Mouse (Mus musculus) fat pad, adult 2 months (tissue): ENCODE data around the gene Mroh3.

Experiments used
- DNase-seq: peaks from one replicate; pipeline ENCODE4 v3.0.0-alpha.2; 2011; ENCODE audit warnings: low read depth, low spot score; ENCODE audit errors: extremely low read depth

The Mroh3 gene

DNA sequence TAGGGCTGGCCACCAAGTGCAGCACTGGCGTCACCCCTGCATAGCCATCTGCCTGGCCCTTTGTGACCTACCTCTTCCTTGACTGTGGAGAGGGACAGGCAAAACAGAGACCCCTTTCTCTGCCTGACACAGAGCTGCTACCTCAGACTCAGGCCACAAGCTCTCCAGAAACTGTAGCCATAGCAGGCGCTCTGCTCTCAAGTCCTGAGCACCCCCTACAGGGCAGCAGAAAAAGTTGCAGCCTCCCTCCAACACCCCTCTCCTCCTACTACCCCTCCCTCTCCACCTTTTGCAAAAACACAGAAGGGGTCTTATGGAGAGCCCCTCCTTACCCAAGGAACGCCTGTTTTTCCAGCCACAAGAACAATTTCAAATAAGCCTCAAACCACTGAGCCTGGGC lies at the start of gene Mroh3:
TSS of gene Mroh3 (minus strand) at position 26 of the 400 bp plus-strand sequence.
- DNase-seq = no peak

DNA sequence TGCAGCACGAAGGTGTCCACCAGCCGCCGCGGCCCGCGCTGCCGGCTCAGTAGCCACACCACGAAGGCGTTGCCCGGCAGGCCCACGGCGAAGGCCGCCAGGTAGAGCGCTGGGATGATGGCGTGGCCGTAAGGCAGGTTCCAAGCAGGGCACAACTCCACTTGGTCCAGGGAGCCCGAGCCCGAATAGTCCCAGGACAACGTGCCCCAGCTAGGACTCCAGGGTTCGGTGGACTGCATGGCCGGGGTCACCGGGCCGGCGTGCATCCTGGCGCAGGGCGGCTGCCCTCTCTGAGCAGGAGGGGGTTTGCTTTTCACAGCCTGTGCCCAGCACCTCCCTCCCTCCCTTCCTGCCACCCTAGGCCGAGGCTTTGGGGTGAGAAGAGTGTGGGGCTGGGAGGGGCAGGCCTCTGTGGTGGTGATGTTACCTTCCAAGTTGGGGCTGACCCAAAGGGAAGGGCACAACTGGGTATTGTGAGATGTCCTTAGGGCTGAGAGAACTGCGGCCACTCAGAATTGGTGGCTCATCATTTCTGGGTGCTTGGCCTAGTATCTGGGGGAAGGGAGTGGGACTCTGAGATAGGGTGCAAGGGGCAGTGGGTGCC lies 48.1 kb upstream of the Mroh3 start, which contains the start of gene Gpr25:
TSS of gene Gpr25 (minus strand) at position 239 of the 604 bp plus-strand sequence.
- DNase-seq = no peak

DNA sequence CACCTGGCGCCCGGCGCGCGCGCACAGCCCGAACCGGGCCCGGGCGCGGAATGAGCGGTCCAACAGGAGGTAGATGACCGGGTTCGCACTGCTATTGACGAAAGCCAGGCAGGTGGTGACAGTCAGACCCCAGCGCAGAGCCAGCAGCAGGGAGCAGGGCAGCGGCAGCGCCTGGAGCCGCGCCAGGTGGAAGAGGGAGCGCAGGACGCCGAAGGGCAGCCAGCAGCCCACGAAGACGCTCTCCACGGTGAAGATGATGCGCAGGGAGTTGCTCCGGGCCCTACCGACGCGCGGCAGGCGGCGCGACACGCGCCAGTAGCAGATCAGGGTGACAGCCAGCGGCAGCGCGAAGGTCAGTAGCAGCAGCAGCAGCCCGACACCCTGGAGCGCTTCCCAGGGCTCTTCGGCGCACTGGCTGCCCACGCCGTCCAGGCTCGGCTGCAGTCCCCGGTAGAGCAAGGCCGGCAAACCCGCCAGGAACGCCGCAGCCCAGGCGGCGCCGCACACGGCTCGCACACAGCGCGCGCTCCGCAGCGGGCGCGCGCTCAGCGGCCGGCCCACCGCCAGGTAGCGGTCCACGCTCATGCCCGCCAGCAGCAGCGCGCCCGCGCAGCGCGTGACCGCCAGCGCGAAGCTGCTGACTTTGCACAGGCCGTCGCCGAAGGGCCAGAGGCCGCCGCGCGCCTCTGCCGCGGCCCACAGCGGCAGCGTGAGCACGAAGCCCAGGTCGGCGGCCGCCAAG lies 47.4 kb upstream of the Mroh3 start:
- DNase-seq = no peak

DNA sequence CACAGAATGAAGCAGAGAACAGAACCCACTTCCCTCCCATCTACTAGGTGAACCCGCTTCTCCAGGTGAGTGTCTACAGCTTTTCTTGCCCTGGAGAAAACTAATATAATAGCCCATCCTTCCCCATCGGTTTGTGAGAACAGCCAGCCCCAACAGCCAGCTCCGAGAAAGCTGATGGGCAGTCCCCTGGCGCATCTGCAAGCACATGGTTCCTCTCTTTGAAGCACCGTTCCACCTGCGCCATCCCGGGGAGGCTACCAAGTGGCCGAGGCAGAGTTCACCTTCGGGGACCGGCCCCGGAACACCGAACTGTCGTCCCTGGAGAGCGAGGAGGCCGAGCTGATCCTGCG lies 46.9 kb upstream of the Mroh3 start:
- no peak for DNase-seq

DNA sequence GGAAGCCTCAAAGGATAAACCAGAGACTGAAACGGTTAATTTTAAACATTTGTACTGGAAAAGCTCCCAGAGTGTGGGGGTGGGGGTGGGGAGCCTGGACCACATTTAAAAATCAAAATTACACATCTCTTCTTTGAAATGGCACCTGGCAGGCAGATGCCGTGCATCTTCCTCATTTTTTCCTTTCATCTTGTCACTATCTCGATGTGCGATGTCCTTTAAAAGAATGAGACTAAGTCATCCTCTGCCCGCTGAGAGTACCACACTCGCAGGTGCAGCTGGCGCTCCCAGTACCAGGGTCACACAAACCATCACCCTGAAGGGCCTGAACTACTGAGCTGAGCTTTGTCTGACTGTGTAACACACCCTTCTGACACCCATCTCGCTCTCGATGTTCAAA lies 45.9 kb upstream of the Mroh3 start:
- no peak for DNase-seq

DNA sequence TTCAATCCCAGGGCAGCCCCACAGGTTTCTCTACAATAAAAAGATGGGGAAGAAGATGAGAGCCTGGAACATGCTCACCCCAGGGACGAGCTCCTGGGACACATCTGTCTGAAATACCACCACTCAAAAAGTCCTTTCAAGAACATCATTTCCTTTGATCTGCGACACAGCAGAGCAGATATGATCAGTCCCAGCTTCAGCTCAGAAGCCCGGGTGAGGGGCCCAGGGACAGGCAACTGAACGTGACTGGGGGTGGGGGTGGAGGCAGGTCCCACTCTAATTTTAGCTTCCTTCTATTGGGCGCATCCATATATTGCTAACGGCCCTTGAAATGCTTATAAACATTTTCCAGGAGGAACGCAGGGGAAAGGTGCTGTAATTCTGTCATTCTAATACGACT lies 43.0 kb upstream of the Mroh3 start:
- DNase-seq = no peak

DNA sequence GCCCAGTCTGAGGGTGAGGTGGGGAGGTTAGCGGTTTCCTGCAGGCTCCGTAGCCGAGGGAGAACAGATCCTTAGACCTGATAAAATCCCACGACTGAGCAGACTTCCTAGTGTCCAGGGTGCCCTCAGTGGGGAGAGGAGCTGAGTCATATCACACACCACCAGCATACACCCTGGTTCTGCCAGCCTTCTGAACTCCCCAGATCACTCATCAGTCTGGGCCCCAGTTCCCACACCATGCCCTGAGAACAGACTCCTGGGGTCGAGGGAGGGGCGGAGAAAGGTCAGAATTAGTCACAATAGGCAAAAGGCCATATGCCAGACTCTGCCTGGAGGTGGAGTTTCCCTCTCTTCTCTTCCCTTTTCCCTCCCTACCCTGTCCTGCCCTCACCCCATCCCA lies 42.5 kb upstream of the Mroh3 start:
- DNase-seq = no peak

DNA sequence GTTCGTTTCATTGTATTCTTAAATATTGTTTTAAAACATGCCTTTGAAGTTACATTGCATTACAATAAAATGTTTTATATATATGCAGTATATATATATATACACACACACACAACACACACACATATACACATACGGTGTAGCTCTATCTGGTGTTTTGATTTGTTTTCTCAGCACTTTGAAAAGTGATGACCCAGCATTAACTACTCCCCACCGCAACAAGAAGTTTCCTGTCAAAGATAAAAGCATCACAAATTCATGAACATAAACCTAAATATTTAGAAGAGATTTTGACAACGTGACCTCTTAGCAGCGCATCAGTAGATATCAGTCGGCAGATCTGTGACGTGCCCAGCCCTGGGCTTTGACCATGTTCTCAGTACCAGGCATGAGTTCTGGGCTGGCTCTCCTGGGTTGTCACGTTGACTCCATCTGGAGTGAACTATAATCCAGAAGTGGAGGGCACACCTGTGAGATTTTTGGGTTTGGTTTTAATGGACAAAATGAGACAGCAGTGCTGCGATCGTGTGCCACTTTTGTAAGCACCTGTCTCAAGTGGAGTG lies 42.0 kb upstream of the Mroh3 start:
- DNase-seq = no peak

DNA sequence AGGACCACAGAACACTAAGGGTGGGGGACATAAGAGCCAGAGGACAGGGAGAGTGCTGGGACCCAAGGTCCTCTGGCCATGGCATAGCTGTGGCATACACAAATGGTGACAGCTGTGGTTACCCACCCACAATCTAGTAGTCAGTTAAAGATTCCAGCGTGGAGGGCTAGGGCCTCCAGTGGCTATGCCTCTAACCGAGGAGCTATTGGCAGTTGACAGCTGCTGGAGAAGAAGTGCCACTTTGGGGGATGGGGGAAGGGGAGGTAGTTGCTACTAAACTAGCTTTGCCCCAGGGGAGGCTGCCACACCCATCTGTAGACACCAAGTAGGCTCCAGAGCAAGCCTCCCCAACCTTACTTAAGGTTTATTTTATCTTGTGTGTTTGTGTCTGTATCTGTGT lies 40.8 kb upstream of the Mroh3 start:
- DNase-seq = no peak

DNA sequence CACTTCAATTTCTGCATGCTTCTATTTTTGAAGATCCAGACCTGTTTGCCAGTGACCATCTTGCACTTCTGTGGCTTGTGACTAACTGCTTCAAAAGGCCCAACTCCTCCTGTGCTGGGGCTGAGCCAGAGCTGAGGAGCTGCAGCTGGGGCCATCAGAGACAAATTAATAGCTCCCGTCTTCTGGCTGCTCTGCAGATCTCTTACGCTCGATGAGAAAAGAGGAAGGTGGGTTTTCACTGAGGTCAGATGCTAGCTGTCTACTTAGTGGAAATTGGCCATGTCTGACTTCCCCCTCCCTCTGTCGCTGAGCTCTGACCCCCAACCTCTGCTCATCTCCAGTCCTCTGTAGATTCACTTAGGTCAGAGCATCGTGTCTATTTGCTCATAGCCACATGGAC lies 37.0 kb upstream of the Mroh3 start:
- DNase-seq = no peak

DNA sequence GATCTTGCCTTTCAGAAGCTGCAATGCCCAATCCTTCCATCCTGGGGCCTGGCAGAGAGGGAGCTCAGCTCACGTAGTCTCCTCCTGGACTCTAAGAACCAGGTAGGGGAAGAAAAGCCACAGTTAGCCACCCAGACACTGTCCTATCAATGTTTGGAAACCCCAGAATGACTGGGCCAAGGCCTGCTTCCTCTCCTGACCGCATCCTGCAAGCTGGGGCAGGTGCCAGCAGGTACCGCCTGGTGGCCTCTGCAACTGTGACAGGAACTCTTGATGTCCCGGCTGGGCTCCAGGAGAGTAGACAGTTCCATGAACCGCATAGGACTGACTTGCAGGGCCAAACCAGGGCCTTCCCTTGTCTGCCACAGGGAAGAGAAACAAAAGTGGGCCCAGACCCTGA lies 34.8 kb upstream of the Mroh3 start:
- DNase-seq = no peak

DNA sequence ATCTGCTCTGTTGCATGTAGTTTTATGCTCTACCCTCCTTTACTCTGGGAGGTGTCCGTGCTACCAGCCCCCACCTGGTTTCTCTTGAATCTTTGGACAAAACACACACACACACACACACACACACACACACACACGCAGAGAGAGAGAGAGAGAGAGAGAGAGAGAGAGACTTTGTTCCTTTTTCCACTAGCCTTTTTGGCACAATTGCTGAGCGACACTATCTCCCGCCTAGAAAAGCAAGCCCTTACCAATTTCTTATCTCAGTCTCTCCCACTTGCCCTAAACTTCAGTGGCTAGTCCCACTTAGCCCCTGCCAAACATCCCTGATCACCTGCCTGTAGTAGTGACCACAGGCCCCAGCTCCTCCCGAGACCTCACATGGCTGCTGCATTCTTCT lies 31.8 kb upstream of the Mroh3 start:
- no peak for DNase-seq

DNA sequence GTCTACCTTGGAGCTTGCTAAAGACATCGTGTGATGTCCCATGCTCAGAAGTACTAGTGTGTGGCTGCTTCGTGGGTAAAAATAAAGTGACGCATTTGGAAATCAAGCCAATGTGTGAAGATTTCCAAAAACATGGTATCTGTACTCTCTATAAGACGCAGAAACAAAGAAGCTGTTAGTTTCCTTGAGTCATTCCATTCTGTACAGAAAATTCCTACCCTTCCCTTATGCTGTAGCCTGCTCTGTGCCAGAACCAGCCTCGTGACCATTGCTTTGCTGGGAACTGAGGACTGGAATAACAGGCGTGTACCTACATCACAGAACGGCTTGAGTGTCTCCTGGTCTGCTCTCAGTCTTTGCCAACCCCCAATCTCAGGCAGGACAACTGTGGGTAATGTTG lies 29.2 kb upstream of the Mroh3 start:
- DNase-seq = no peak

DNA sequence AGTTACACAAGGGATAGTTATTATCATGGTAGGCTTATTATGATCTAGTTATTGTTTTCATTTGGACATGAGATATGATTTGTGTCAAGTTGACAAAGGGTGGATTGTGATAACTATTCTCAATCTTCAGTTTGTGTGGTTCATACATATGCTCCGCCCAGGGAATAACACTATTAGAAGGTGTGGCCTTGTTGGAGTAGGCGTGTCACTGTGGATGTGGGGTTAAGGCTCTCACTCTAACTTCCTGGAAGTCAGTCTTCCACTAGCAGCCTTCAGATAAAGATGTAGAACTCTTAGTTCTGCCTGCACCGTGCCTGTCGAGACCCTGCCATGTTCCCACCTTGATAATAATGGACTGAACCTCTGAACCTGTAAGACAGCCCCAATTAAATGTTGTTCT lies 25.9 kb upstream of the Mroh3 start:
- no peak for DNase-seq

DNA sequence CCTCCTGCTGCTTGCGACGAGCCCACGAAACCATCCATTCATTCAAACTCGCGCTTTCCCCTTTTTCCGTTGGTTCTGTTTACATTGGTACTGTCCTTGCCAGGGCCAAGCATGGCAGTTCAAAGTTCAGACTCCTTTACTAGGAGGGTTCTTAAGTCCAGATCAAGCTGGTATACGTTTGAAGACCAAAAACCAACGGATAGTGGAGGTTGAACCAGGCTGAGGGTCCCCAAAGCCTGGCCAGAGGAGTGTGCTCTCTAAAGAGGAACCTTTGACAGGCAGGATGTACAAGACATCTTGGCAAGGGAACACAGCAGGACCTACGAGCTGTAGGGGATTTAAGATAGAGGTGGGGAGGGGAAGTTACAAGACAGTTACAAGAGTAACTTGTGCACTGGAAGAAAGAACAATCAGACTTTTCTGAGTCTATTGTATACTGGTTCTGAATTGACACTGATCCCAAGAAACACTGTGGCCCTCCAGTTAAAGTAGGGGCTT lies 22.0 kb upstream of the Mroh3 start:
- DNase-seq = no peak

DNA sequence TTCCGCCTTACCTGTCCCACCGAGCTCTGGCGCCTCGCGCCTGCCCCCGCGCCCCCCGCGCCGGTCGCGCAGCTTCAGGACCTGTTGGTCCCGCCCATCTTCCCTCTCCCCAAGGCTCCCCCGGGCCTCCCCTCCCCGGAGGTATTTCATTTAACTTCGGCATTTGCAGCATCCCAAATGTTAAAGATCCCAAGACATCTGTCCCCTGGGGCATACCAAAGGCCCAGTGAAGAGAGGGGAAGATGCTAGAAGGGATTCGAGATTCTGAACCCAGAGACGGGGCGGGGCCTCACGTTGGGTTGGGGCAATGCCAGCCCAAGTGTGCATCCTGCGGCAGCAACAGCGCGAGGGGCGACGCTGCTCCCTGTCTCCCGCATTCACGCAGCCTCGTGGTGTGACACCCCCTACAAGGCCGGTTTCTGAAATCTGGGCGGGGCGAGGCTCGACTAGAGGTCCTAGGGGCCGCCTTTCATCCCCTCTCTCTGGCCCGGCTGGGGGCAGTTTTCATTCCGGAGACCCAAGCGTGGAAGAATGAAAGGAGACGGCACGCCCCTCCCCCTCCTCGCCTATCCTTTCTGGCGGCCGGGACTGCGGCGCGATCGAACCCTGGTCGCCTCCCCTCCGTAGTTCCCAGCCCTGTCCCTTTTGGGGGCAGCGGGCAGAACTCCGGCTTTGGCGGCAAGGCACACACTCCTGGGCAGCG lies 21.4 kb upstream of the Mroh3 start, which contains the start of gene Inava:
TSS of gene Inava (minus strand) at position 373 of the 703 bp plus-strand sequence.
- no peak for DNase-seq

DNA sequence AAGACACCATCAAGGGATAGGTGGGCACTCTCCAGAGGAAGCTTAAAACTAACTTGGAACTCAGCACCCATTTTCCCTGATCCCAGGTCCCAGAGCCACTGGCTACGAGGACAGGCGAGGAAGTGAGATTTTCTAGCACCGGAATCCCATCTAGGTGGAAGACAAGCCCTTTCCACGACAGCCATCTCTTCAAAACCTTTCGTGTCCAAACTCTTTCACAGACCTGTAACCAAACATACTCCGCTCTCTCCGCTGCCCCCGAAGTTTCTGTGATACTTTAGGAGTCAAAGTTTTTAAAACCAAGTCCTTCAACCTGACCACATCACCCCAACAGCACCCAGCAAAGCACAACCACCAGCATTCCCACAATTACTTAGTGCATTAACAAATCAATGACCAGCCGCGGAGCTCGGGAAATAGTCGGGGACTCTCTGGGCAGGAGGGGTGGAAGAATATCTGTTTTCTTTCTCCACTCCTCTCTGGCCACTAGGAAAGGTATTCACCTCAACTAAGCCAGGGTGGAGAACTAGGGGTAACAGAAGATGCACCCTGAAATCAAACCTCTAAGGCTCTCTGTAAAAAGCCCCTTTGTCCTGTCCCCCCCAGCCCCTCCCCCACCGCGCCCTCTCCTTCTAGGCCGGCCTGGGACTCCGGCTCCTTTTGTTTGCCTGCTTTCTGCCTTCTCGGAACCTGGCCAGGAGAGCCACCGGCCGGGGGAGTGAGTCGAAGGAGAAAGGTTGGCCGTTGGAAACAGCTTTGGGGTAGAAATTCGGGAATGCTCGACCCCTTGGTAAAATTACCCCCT lies 20.6 kb upstream of the Mroh3 start:
- DNase-seq = no peak

DNA sequence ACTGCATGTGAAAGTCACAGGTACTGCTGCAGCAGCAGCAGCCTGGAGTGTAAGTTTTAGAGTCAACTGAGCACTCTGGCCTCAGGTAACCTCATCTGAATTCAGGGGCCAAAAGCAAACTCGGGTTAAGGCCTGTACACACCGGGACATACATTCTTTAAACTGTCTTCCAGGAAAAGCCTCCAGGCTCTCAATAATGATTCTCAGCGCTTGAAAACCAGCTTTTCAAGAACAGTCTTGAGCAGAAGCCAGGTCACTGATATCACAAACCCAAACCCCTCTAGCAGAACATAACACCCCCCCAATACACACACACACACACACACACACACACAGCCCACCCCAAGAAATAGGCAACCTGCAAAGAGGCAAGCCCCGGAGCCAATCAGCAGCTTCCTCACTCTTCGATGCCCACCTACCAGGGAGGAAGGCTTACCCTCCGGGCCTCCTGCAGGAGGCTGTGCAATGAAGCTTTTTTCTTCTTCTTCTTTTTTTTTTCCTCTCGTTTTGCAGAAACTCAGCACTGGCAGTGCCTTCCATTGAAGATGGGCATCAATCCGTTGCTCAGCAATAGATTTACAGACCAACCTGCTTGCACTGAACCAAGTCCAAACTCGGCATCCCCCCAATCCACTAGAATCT lies 19.8 kb upstream of the Mroh3 start:
- DNase-seq = no peak

DNA sequence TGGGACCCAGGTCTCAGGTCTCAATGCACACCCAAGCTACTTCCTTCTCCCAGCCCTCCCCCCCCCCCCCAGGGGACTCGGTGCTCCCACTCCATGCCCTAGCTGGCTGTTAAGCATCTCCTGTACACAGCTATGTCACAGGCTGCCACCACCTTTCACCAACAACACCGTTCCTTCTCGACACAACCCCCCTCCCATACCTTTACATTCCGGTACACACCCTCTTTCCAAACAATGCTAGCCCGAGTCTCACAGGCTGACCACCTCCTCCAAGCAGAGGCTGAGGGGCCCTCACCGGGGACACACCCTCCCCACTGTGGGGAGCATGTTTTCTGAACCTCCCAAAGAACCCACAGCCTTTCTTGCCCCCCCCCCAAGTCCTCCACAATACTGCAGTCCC lies 19.0 kb upstream of the Mroh3 start:
- no peak for DNase-seq

DNA sequence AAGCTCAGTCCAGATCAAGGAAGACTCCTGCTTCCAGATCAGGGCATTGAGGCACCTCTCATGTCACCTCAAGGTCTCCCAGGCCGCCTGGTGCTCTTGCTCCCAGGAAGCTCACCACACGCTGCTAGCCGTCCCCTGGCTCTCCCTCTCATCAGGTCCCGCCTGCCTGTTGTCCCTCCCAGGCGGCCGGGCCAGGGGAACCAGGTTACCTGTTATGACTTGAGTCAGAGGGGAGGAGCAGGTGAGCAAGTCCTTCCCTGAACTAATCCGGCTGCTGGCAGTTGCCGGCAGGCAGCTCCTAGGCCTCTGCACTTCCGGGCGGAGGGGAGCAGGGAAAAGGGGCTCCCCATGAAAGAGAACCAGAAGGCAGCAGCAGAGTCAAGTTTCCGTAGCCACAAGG lies 17.6 kb upstream of the Mroh3 start:
- no peak for DNase-seq

DNA sequence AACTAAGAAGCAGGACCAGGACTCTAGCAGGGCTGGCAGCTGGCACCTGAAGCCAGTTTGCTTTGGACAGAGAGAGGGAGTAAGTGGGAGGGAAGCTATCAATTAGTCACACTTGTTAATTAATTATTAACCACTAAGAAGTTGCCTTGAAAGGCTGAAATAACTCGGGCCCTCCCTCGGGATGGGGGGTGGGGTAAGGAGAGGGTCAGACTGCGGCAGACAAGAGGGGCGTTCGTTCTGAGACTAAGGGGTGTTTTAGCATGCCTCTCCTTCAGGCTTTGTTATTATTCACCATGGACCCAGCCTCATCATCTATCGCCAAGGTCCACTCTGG lies 16.4 kb upstream of the Mroh3 start:
- DNase-seq = no peak
